Mouse (Mus musculus): ENCODE measurements around the gene Lingo1.

Gene Lingo1

GRCm38 (mm10) chr9:56592639-56593038 is 203.6 kb downstream of the Lingo1 start:
- no peak for DNase-seq

- DNase-seq = no peak
Observed at GRCm38 (mm10) chr9:56591248-56591888, 204.9 kb downstream of the Lingo1 start.

GRCm38 (mm10) chr9:56589762-56590161 is 206.5 kb downstream of the Lingo1 start:
- no peak for DNase-seq

- DNase-seq = no peak
Observed at GRCm38 (mm10) chr9:56584043-56584424, 212.2 kb downstream of the Lingo1 start.

GRCm38 (mm10) chr9:56583139-56584042 is 212.9 kb downstream of the Lingo1 start:
- no peak for DNase-seq

- DNase-seq = no peak
Observed at GRCm38 (mm10) chr9:56582628-56583027, 213.6 kb downstream of the Lingo1 start.

GRCm38 (mm10) chr9:56581700-56582099 is 214.6 kb downstream of the Lingo1 start:
- no peak for DNase-seq

GRCm38 (mm10) chr9:56581016-56581415 is 215.3 kb downstream of the Lingo1 start:
- DNase-seq = no peak

- DNase-seq = no peak
Observed at GRCm38 (mm10) chr9:56580101-56580500, 216.2 kb downstream of the Lingo1 start.

- DNase-seq = no peak
Observed at GRCm38 (mm10) chr9:56577405-56577804, 218.9 kb downstream of the Lingo1 start.

- DNase-seq = no peak
Observed at GRCm38 (mm10) chr9:56572534-56573479, 223.5 kb downstream of the Lingo1 start.

Data from thymus, postnatal 36 days (tissue).